Mouse (Mus musculus) heart, embryonic 15.5 days (tissue): ENCODE measurements around the gene Crip2. TPM values are rescaled to one million over a fixed set of nuclear protein-coding genes. Genes with fewer than 3 reads are reported as not detected.

Experiments
- ATAC-seq: fragments of 200-750 bp; cut with Nextera tagmentation; replicated peaks from 2 replicates; pipeline ENCODE4 v1.8.0; 2017; ENCODE audit warnings: low read depth, moderate TSS enrichment; ENCODE audit not compliant: insufficient number of reproducible peaks, insufficient read depth, low FRiP score
- H3K27ac ChIP-seq: fragments of 300-500 bp; sonication (generic); 2 replicates; pipeline ENCODE4 v1.5.1; 2015; ENCODE audit warnings: mild to moderate bottlenecking, inconsistent platforms
- H3K27me3 ChIP-seq: fragments of 300-500 bp; sonication (generic); 2 replicates; pipeline ENCODE4 v1.6.1; 2015; ENCODE audit warnings: inconsistent platforms
- H3K36me3 ChIP-seq: fragments of 300-500 bp; sonication (generic); 2 replicates; pipeline ENCODE4 v1.6.1; 2015; ENCODE audit warnings: mild to moderate bottlenecking, inconsistent platforms
- H3K4me1 ChIP-seq: fragments of 300-500 bp; sonication (generic); replicated peaks from 2 replicates; pipeline ENCODE4 v1.6.1; 2015; ENCODE audit warnings: inconsistent platforms
- H3K4me2 ChIP-seq: fragments of 300-500 bp; sonication (generic); 2 replicates; pipeline ENCODE4 v1.6.1; 2015; ENCODE audit warnings: inconsistent platforms, mild to moderate bottlenecking, moderate library complexity
- H3K4me3 ChIP-seq: fragments of 300-500 bp; sonication (generic); 2 replicates; pipeline ENCODE4 v1.5.1; 2015; ENCODE audit warnings: mild to moderate bottlenecking, inconsistent platforms
- H3K9ac ChIP-seq: fragments of 300-500 bp; sonication (generic); 2 replicates; pipeline ENCODE4 v1.6.1; 2015; ENCODE audit warnings: mild to moderate bottlenecking, inconsistent platforms
- H3K9me3 ChIP-seq: fragments of 300-500 bp; sonication (generic); replicated peaks from 2 replicates; pipeline ENCODE4 v1.6.1; 2016; ENCODE audit warnings: inconsistent platforms
- WGBS: fragments of 180-500 bp; shearing (Covaris S2); methylation state at CpG from one replicate; pipeline ENCODE4 v1.1.7; 2015; ENCODE audit warnings: mixed read lengths; 5-methylcytosine and 5-hydroxymethylcytosine counted together
- polyA plus RNA-seq: library from polyadenylated mRNA; unstranded; fragments of >200 nt; fragmentation: Nextera tagmentation; extraction: Ambion mirVana; gene quantifications from 2 replicates; pipeline ENCODE4 v1.2.1, GENCODE M21; 2015

Gene Crip2
- polyA plus RNA-seq, 1 experiment from 2014 or later = 1,711 TPM

DNA sequence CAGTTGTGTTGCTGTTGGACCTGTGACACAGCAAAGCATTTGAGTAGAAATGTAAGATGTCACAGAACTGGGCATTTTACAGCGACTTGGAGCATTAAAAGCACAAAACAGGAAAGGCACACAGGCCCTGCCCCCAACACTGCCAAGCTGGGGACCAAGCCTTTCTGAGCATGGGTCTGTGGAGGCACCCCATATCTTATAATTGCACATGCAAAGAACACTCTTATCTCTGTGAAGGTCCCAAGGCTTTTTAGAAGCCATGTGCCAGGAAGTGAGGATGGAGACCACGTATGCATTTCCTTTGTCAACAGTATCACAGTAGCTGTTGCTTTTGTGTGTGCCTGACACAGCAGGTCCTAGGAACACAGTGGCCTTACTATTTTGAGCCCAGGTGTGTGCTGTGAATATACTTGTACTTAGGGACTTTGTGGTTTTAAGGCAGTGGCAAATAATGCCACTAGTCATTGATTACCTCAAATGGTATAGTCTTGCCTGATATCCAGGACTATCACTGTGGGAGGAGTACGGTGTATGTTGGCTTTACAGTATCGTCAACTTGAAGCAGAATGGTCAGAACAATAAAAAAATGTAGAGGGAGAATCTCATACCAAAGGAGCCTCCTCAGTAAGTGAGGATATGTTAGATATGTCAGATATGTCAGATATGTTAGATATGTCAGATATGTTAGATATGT lies 32.5 kb upstream of the Crip2 start:
- Histone ChIP-seq H3K4me1 (peaks cover 43% of the 10 kb centered on the region), H3K9me3 (no peaks in the 10 kb centered on the region), H3K27ac (no peak overlapping the region), H3K9ac (no peak overlapping the region), H3K4me2 (no peak overlapping the region), H3K36me3 (peaks cover 1% of the 10 kb centered on the region; the same call in 1 of the 2 replicates), H3K27me3 (no peaks in the 10 kb centered on the region), H3K4me3 (no peak overlapping the region)
- no peak for ATAC-seq
- 63% methylated on average over 4 of the region's 4 CpGs for WGBS

DNA sequence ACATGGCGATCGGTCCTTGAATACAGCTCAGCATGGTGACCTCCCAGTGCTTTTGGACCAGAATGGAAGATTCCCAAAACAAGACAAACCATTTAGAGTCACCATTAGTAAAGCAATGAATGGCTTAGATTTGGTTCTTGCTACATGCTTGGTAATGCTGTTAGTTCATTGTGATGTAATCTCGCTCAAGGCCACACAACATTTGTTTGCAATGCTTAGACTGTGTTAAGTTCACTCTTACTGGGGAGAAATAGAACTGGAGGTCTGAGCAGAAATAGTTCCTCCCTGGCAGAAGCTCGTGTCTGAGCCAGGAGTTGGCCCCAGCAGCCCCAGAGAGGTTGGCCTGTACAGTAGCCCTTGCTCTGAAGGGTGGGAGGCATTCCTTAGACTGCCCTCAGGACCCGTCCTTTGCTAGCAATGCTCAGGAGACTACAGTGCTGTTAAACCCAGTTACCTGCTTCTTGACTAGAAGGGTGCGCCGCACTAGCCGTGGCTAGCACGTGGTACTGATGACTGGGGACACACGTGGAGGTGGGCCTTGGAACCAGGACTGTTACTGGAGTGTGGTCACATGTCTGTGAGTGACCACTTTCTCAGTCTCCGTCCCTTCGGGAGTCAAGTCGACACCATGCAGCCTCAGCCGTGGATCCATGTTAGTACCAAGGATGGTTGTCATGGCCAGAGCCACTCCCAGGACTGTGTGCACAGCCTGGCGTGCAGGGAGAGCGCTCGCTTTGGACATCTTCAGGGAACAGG lies 31.3 kb upstream of the Crip2 start:
- H3K27ac ChIP-seq = no peak overlapping the region
- H3K4me2 ChIP-seq = no peak overlapping the region
- H3K27me3 ChIP-seq = no peaks in the 10 kb centered on the region
- H3K4me1 ChIP-seq = peaks cover 34% of the 10 kb centered on the region
- peaks cover 8% of the 10 kb centered on the region; the same call in 1 of the 2 replicates for H3K36me3 ChIP-seq
- ATAC-seq = no peak
- 76% methylated on average over 17 of the region's 17 CpGs for WGBS
- no peak overlapping the region for H3K4me3 ChIP-seq
- no peaks in the 10 kb centered on the region for H3K9me3 ChIP-seq
- H3K9ac ChIP-seq = no peak overlapping the region

DNA sequence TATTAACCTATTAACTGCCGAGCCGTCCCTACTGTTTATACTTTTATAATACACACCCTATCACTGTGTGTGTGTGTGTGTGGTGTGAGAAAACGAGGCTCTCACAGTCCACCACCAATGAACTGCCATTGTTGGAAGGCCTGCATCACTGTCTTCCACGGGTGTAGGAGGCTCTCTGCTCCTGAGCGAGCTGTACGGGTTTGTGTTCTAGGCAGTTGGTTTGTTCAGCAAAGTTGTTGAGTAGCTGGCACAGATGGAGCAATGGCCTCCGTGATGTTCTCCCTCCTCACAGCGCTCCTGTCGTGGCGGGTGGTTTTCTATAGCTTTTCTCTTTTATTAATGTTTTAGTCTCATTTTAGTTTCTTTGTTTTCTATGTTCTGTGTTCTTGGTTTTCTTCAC lies 30.2 kb upstream of the Crip2 start:
- H3K9me3 ChIP-seq = no peaks in the 10 kb centered on the region
- 87% methylated on average over 10 of the region's 10 CpGs for WGBS
- no peak overlapping the region for H3K9ac ChIP-seq
- peaks cover 27% of the 10 kb centered on the region for H3K4me1 ChIP-seq
- H3K27me3 ChIP-seq = no peaks in the 10 kb centered on the region
- no peak for ATAC-seq
- H3K27ac ChIP-seq = no peak overlapping the region
- H3K36me3 ChIP-seq = peaks cover 15% of the 10 kb centered on the region
- H3K4me3 ChIP-seq = no peak overlapping the region
- no peak overlapping the region for H3K4me2 ChIP-seq

DNA sequence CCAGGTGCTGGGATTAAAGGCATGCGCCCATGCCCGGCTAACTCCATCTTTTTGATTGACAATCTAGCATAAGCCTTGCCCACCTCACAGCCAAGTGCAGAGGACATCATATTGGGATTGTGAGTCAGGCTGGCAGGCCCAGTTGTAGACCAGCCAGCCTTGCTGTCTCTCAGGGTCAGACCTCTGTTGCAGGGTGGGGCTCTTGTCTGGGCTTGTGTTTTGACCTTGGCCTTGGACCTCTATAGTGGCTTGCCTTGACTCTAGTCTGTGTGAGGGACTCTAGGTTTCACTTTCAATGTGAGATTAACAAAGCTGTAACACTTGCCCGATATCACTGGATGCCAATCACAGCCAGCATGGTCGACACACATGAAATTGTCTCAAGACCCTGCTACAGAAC lies 25.9 kb upstream of the Crip2 start:
- Histone ChIP-seq H3K36me3 (peaks cover 49% of the 10 kb centered on the region), H3K4me3 (no peak overlapping the region), H3K4me1 (peaks cover 12% of the 10 kb centered on the region; the same call in 1 of the 2 replicates), H3K9ac (no peak overlapping the region), H3K27ac (no peak overlapping the region), H3K4me2 (no peak overlapping the region), H3K9me3 (no peaks in the 10 kb centered on the region), H3K27me3 (no peaks in the 10 kb centered on the region)
- no peak for ATAC-seq
- WGBS = 82% methylated on average over 4 of the region's 4 CpGs

DNA sequence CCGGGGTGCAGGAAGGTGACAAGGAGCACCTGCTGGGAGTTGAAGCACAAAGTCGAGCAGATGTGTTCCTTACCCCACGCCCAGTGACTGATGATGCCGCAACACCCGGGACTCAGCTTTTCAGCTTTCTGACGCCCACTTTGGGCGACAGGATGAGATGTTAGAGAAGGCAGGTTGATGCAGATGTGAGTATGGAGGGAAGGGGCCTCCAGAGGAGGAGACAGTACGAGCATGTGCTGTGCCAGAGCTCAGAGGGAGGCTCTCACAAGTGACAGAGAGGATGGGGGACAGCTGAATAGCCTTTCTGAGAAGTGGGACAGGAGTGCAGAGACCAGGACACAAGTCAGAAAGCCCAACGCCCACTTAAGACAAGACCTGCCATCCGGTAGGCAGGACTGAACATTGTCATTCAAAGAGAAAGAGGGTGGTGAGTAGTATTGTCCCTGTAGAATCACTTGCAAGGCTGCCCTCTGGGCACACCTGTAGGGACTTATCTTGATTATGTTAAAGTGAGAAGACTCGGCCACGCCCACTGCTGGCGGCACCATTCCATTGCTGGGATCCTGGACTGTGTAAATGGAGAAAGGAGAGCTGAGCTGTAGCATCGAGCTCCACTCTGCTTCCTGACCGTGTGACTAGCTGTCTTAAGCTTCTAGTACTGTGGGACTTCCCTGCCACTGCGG lies 25.0 kb upstream of the Crip2 start:
- no peak overlapping the region for H3K4me3 ChIP-seq
- H3K27ac ChIP-seq = no peak overlapping the region
- peaks cover 50% of the 10 kb centered on the region for H3K36me3 ChIP-seq
- ATAC-seq = no peak
- no peak overlapping the region for H3K9ac ChIP-seq
- 78% methylated on average over 16 of the region's 16 CpGs for WGBS
- no peaks in the 10 kb centered on the region for H3K9me3 ChIP-seq
- peaks cover 19% of the 10 kb centered on the region for H3K4me1 ChIP-seq
- no peak overlapping the region for H3K4me2 ChIP-seq
- H3K27me3 ChIP-seq = no peaks in the 10 kb centered on the region

DNA sequence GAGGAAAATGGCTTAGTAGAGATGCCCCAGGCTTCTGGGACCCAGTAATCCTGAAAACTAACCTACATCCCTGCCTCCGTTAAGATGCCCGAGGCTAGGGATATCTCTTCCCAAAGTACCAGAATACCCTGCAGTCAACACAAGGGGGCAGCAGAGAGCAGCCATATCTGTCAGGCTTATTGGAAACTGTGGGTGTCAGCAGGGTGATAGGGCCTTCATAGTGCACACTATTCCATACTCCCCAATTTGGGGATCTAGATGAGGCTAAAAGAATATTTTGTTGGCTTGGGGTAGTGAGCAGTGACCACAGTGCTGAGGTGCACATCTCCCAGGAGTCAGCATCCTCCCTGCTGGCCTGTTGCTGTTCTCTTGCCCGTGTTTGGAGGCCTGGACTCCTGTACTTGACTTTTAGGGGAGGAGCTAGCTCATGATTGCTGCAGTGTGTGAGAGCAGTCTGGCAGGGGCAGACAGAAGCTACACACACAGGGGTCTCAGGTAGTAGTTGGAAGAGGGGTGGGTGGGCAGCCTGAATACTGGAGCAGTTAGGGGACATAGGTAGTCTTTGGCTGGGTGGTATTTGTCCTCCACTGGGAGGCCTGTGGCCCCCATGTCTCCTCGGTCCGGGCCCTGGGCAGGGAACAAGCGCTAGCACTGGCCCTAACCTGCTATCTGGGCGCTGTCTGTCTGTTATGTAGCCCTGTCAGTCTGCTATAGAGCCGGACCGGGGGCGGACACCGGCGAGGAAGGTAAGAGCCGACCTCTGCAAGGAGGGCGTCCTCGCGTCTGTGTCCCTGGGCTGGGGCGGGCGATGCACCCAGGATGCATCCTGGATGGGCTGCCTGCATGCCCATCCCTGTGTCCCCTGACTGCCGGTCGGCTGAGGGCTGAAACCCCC lies 20.3 kb upstream of the Crip2 start:
- Histone ChIP-seq H3K36me3 (peaks cover 77% of the 10 kb centered on the region), H3K27ac (peak overlapping the region; percentile 51), H3K27me3 (no peaks in the 10 kb centered on the region), H3K9ac (no peak overlapping the region), H3K4me1 (peaks cover 21% of the 10 kb centered on the region), H3K9me3 (no peaks in the 10 kb centered on the region), H3K4me3 (no peak overlapping the region), H3K4me2 (no peak overlapping the region)
- 85% methylated on average over 20 of the region's 20 CpGs for WGBS
- ATAC-seq = peak; percentile 58; the same call in 1 of the 2 replicates

DNA sequence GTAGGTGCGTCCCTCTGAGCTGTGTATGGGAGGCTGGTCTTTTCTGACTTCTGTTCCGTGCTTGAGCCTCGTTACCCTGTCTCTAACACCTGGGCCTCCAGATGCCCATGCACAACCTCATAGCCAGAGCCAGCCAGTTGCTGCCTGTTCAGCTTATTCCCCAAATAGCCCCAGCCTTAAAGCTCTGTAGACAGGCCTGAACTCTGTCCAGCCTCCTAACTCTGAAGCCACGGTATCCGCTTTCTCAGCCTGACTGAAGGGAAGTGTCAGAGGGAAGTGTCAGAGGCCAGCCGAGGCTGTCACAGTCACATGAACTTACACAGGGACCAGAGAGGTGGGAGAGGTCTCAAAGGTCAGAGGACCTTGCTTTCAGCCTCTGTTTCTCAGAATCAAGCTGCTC lies 15.3 kb upstream of the Crip2 start:
- Histone ChIP-seq H3K9me3 (no peaks in the 10 kb centered on the region), H3K27me3 (no peaks in the 10 kb centered on the region), H3K9ac (no peak overlapping the region), H3K4me2 (no peak overlapping the region), H3K4me1 (peaks cover 14% of the 10 kb centered on the region), H3K4me3 (no peak overlapping the region), H3K36me3 (peaks cover 80% of the 10 kb centered on the region), H3K27ac (0 out of 2 replicates have a peak overlapping the region, but pooled peaks have one; percentile 1)
- WGBS = 58% methylated on average over 6 of the region's 6 CpGs
- ATAC-seq = no peak

DNA sequence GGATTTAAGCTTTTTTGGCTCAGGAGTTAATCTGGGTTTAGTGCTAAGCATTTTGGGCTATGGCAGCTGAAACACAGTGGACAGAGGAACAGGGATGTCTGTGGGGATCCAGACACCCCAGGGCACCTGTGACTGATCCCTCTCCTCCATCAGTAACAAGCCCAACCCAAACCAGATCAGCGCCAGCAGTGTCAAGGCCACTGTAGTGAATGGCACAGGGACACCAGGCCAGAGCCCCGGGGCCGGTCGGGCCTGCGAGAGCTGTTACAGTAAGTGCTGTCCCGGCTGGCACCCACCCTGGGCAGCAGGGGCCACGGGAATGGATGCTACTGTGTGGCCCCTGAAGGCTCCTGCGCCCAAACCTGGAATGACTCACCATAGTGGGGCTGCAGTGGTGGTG lies 9.3 kb upstream of the Crip2 start:
- ATAC-seq = no peak

DNA sequence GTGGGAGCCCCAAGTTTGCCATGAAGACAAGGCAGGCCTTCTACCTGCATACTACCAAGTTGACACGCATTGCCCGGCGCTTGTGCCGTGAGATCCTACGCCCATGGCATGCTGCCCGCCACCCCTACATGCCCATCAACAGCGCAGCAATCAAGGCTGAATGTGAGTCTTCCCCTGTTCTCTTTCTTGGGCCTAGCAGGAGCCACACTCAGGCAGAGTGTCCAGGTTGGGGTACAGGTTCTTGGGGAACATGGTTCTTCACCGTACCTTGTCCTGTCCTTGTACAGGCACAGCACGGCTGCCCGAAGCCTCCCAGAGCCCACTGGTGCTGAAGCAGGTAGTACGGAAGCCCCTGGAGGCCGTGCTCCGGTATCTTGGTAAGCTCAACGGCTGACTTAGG lies 8.4 kb upstream of the Crip2 start:
- no peak for ATAC-seq
- H3K4me2 ChIP-seq = no peak overlapping the region
- H3K4me3 ChIP-seq = no peak overlapping the region
- peaks cover 50% of the 10 kb centered on the region for H3K4me1 ChIP-seq
- H3K27ac ChIP-seq = peak overlapping the region; percentile 93
- H3K36me3 ChIP-seq = peaks cover 79% of the 10 kb centered on the region
- no peaks in the 10 kb centered on the region for H3K27me3 ChIP-seq
- 93% methylated on average over 14 of the region's 14 CpGs for WGBS
- H3K9ac ChIP-seq = no peak overlapping the region
- no peaks in the 10 kb centered on the region for H3K9me3 ChIP-seq

More for the DNA sequence above, 9.3 kb upstream of the Crip2 start:
- Histone ChIP-seq H3K9ac (no peak overlapping the region), H3K4me2 (no peak overlapping the region), H3K27me3 (no peaks in the 10 kb centered on the region), H3K27ac (no peak overlapping the region), H3K9me3 (no peaks in the 10 kb centered on the region), H3K4me3 (no peak overlapping the region), H3K36me3 (peaks cover 78% of the 10 kb centered on the region), H3K4me1 (peaks cover 42% of the 10 kb centered on the region)
- WGBS = 95% methylated on average over 8 of the region's 8 CpGs

DNA sequence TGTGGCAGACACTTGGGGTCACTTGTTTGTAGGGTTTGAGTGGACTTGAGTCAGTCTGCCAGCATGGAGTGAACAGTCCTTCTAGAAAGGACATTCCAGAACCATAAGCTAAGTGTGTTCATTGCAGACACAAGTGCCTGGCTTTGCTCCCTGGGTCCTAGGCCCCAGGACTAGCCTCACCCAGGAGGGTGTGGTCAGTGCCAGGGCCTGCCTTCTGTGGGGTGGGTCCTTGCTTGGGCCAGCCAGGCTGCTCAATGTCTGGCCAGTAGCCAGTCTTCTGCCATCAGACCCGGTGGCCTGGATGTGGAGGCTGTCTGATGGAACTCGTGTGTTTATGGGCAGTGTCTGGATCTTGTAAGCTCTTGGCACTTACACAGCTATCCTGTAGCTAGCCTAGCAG lies 7.5 kb upstream of the Crip2 start:
- ATAC-seq = peak; percentile 94
- no peak overlapping the region for H3K4me2 ChIP-seq
- no peaks in the 10 kb centered on the region for H3K27me3 ChIP-seq
- WGBS = 26% methylated on average over 2 of the region's 2 CpGs
- no peaks in the 10 kb centered on the region for H3K9me3 ChIP-seq
- H3K9ac ChIP-seq = 0 out of 2 replicates have a peak overlapping the region, but pooled peaks have one; percentile 29
- H3K36me3 ChIP-seq = peaks cover 78% of the 10 kb centered on the region
- H3K4me1 ChIP-seq = peaks cover 60% of the 10 kb centered on the region
- peak overlapping the region; percentile 93 for H3K27ac ChIP-seq
- no peak overlapping the region for H3K4me3 ChIP-seq
